Mouse (Mus musculus): ENCODE data around the gene Olfr692.

DNA sequence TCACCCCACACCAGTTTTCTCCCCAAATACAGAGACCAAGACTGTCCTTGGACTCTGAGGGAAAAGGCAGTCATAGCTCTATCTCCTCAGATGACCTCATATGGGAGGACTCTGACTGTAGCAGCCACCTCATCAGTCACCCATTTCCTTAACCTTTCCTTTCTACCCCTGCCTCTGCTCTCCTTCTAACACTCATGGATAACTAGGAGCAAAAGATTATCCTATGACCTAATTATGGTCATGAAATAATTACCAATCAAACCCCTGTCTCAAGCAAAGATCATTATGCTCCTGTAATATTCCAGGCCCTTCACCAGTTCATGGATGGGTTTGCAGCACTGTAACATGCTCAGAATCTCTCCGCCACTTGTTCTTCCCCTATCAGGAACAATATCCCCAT is at the start of gene Olfr692:
- TF ChIP-seq CTCF (IDR thresholded peaks at IDR 0.05; ENCODE audit: borderline replicate concordance, insufficient read depth, low read depth, low read length) (no peak), POLR2A (IDR thresholded peaks at IDR 0.05; ENCODE audit: borderline replicate concordance, insufficient read depth, low read length) (no peak)
